Mouse (Mus musculus) liver, embryonic 12.5 days (tissue): ENCODE results near the gene Bcdin3d. TPM values are rescaled to one million over a fixed set of nuclear protein-coding genes. Genes with fewer than 3 reads are reported as not detected.

Experiments used
- polyA plus RNA-seq: library from polyadenylated mRNA; unstranded; fragments of >200 nt; fragmentation: Nextera tagmentation; extraction: Ambion mirVana; gene quantifications from 2 replicates; pipeline ENCODE4 v1.2.1, GENCODE M21; 2016

Bcdin3d gene
- polyA plus RNA-seq, 1 experiment from 2014 or later: 7.9 TPM

Other genes starting within 250 kb of the Bcdin3d start
- gene Kcnh3, start 249.9 kb downstream of the Bcdin3d start, polyA plus RNA-seq: 0.10 TPM in 1 of 2 replicates, not detected in the other
- 71.8 and 77.0 TPM in 2 replicates for gene Mcrs1, start 222.8 kb downstream of the Bcdin3d start, polyA plus RNA-seq
- gene Prpf40b, start 179.6 kb downstream of the Bcdin3d start, polyA plus RNA-seq: 13.8 and 15.5 TPM in 2 replicates
- 0.06 TPM in 2 replicates for gene Fam186b, start 178.8 kb downstream of the Bcdin3d start, polyA plus RNA-seq
- gene Fmnl3, start 104.2 kb downstream of the Bcdin3d start, polyA plus RNA-seq: 7.4 and 8.6 TPM in 2 replicates
- gene Tmbim6, start 81.8 kb downstream of the Bcdin3d start, polyA plus RNA-seq: 199 and 201 TPM in 2 replicates
- 2.3 and 2.6 TPM in 2 replicates for gene Nckap5l, start 17.0 kb downstream of the Bcdin3d start, polyA plus RNA-seq
- 0.08 and 0.23 TPM in 2 replicates for gene Faim2, start 53.4 kb upstream of the Bcdin3d start, polyA plus RNA-seq
- not detected in 2 replicates for gene Aqp2, start 104.3 kb upstream of the Bcdin3d start, polyA plus RNA-seq
- 0.41 and 1.2 TPM in 2 replicates for gene Aqp5, start 116.1 kb upstream of the Bcdin3d start, polyA plus RNA-seq
- not detected in 2 replicates for gene Aqp6, start 126.7 kb upstream of the Bcdin3d start, polyA plus RNA-seq
- gene Racgap1, start 176.9 kb upstream of the Bcdin3d start, polyA plus RNA-seq: 93.4 and 96.3 TPM in 2 replicates
- 1.8 and 2.0 TPM in 2 replicates for gene Asic1, start 195.6 kb upstream of the Bcdin3d start, polyA plus RNA-seq
- 12.2 and 12.6 TPM in 2 replicates for gene Smarcd1, start 227.4 kb upstream of the Bcdin3d start, polyA plus RNA-seq
- not detected in 2 replicates for gene Gm17349, start 230.8 kb upstream of the Bcdin3d start, polyA plus RNA-seq
- gene Gpd1, start 242.8 kb upstream of the Bcdin3d start, polyA plus RNA-seq: 7.5 and 8.0 TPM in 2 replicates